Mouse (Mus musculus) embryonic facial prominence, embryonic 13.5 days (tissue): ENCODE data around the gene Hoxb8. TPM values are rescaled to one million over a fixed set of nuclear protein-coding genes. Genes with fewer than 3 reads are reported as not detected.

Experiments
- ATAC-seq: fragments of 200-750 bp; cut with Nextera tagmentation; 2 replicates; pipeline ENCODE4 v1.8.0; 2017; ENCODE audit warnings: low read depth; ENCODE audit not compliant: insufficient number of reproducible peaks, insufficient read depth, low FRiP score, low TSS enrichment
- H3K27ac ChIP-seq: fragments of 300-500 bp; sonication (generic); 2 replicates; pipeline ENCODE4 v1.5.1; 2015; ENCODE audit warnings: moderate library complexity, mild to moderate bottlenecking, inconsistent platforms
- H3K27me3 ChIP-seq: fragments of 300-500 bp; sonication (generic); 2 replicates; pipeline ENCODE4 v1.6.1; 2015; ENCODE audit warnings: mild to moderate bottlenecking, inconsistent platforms
- H3K36me3 ChIP-seq: fragments of 300-500 bp; sonication (generic); 2 replicates; pipeline ENCODE4 v1.6.1; 2015; ENCODE audit warnings: mild to moderate bottlenecking, inconsistent platforms
- H3K4me1 ChIP-seq: fragments of 300-500 bp; sonication (generic); 2 replicates; pipeline ENCODE4 v1.6.1; 2015; ENCODE audit warnings: inconsistent platforms
- H3K4me2 ChIP-seq: fragments of 300-500 bp; sonication (generic); 2 replicates; pipeline ENCODE4 v1.6.1; 2015; ENCODE audit warnings: moderate library complexity, mild to moderate bottlenecking, inconsistent platforms
- H3K4me3 ChIP-seq: fragments of 300-500 bp; sonication (generic); 2 replicates; pipeline ENCODE4 v1.5.1; 2015; ENCODE audit warnings: mild to moderate bottlenecking, inconsistent platforms
- H3K9ac ChIP-seq: fragments of 300-500 bp; sonication (generic); 2 replicates; pipeline ENCODE4 v1.6.1; 2015; ENCODE audit warnings: mild to moderate bottlenecking, inconsistent platforms
- H3K9me3 ChIP-seq: fragments of 300-500 bp; sonication (generic); 2 replicates; pipeline ENCODE4 v1.6.1; 2016; ENCODE audit warnings: inconsistent platforms
- WGBS: fragments of 180-500 bp; shearing (Covaris S2); methylation state at CpG from one replicate; pipeline ENCODE4 v1.1.7; 2015; ENCODE audit warnings: mixed read lengths; 5-methylcytosine and 5-hydroxymethylcytosine counted together
- polyA plus RNA-seq: library from polyadenylated mRNA; unstranded; fragments of >200 nt; fragmentation: Nextera tagmentation; extraction: Ambion mirVana; gene quantifications from 2 replicates; pipeline ENCODE4 v1.2.1, GENCODE M21; 2015

Hoxb8 gene
- polyA plus RNA-seq, 1 experiment from 2014 or later = 0.37 TPM

- H3K4me1 ChIP-seq = peaks cover 10% of the 10 kb centered on the region; the same call in 1 of the 2 replicates
- peaks cover 99% of the 10 kb centered on the region for H3K27me3 ChIP-seq
- under 1% methylated on average over 39 of the region's 40 CpGs for WGBS
- peak within 1 kb of the TSS; percentile 26 for H3K4me2 ChIP-seq
- no peak within 1 kb of the TSS for H3K27ac ChIP-seq
- no peak within 1 kb of the TSS for H3K9ac ChIP-seq
- no peaks in the 10 kb centered on the region for H3K9me3 ChIP-seq
- no peak for ATAC-seq
- H3K36me3 ChIP-seq = no peaks in the 10 kb centered on the region
- peak within 1 kb of the TSS; percentile 23 for H3K4me3 ChIP-seq
Observed at GRCm38 (mm10) chr11:96270996-96271540, 10.6 kb upstream of the Hoxb8 start, which contains the start of gene Hoxb9. TSS of gene Hoxb9 (plus strand) at chr11:96271457.

GRCm38 (mm10) chr11:96271541-96272011 lies 10.1 kb upstream of the Hoxb8 start:
- H3K4me1 ChIP-seq = peaks cover 10% of the 10 kb centered on the region; the same call in 1 of the 2 replicates
- peaks cover 99% of the 10 kb centered on the region for H3K27me3 ChIP-seq
- no peak for ATAC-seq
- WGBS = under 1% methylated on average over 52 of the region's 52 CpGs
- no peaks in the 10 kb centered on the region for H3K36me3 ChIP-seq
- peak overlapping the region; percentile 23 for H3K4me3 ChIP-seq
- H3K4me2 ChIP-seq = peak overlapping the region; percentile 26
- H3K9ac ChIP-seq = no peak overlapping the region
- no peak overlapping the region for H3K27ac ChIP-seq
- no peaks in the 10 kb centered on the region for H3K9me3 ChIP-seq

- no peak overlapping the region for H3K27ac ChIP-seq
- H3K4me3 ChIP-seq = no peak overlapping the region; the same call in 1 of the 2 replicates
- H3K4me2 ChIP-seq = peak overlapping the region; percentile 18; the same call in 1 of the 2 replicates
- H3K9me3 ChIP-seq = no peaks in the 10 kb centered on the region
- ATAC-seq = no peak
- no peak overlapping the region for H3K9ac ChIP-seq
- H3K36me3 ChIP-seq = no peaks in the 10 kb centered on the region
- WGBS = under 1% methylated on average over 58 of the region's 58 CpGs
- peaks cover 99% of the 10 kb centered on the region for H3K27me3 ChIP-seq
- peaks cover 10% of the 10 kb centered on the region; the same call in 1 of the 2 replicates for H3K4me1 ChIP-seq
Observed at GRCm38 (mm10) chr11:96272024-96272921, 9.4 kb upstream of the Hoxb8 start.

GRCm38 (mm10) chr11:96274428-96274827 lies 7.3 kb upstream of the Hoxb8 start:
- Histone ChIP-seq H3K27ac (no peak overlapping the region), H3K4me3 (no peak overlapping the region), H3K27me3 (peaks cover 100% of the 10 kb centered on the region), H3K4me2 (no peak overlapping the region), H3K9ac (no peak overlapping the region), H3K4me1 (peaks cover 10% of the 10 kb centered on the region; the same call in 1 of the 2 replicates), H3K9me3 (no peaks in the 10 kb centered on the region), H3K36me3 (no peaks in the 10 kb centered on the region)
- ATAC-seq = no peak
- whole genome bisulfite sequencing = 1% methylated on average over 10 of the region's 10 CpGs

GRCm38 (mm10) chr11:96275896-96276295 lies 5.8 kb upstream of the Hoxb8 start:
- Histone ChIP-seq H3K36me3 (no peaks in the 10 kb centered on the region), H3K27ac (no peak overlapping the region), H3K9ac (no peak overlapping the region), H3K27me3 (peaks cover 100% of the 10 kb centered on the region), H3K9me3 (no peaks in the 10 kb centered on the region), H3K4me1 (peaks cover 10% of the 10 kb centered on the region; the same call in 1 of the 2 replicates), H3K4me2 (no peak overlapping the region), H3K4me3 (no peak overlapping the region)
- ATAC-seq = no peak
- 9% methylated on average over 4 of the region's 4 CpGs for WGBS

GRCm38 (mm10) chr11:96277151-96278044 lies 4.3 kb upstream of the Hoxb8 start:
- peaks cover 2% of the 10 kb centered on the region; the same call in 1 of the 2 replicates for H3K4me1 ChIP-seq

GRCm38 (mm10) chr11:96278324-96278723 lies 3.4 kb upstream of the Hoxb8 start:
- Histone ChIP-seq H3K36me3 (no peaks in the 10 kb centered on the region), H3K4me1 (0 out of 2 replicates have a peak, but pooled peaks cover 3% of the 10 kb centered on the region), H3K4me3 (no peak overlapping the region), H3K27me3 (peaks cover 100% of the 10 kb centered on the region), H3K27ac (no peak overlapping the region), H3K9me3 (no peaks in the 10 kb centered on the region), H3K4me2 (no peak overlapping the region), H3K9ac (no peak overlapping the region)
- 11% methylated on average over 14 of the region's 14 CpGs for WGBS
- ATAC-seq = no peak

More at GRCm38 (mm10) chr11:96277151-96278044, 4.3 kb upstream of the Hoxb8 start:
- ATAC-seq = no peak
- Histone ChIP-seq H3K27ac (no peak overlapping the region), H3K36me3 (no peaks in the 10 kb centered on the region), H3K9me3 (no peaks in the 10 kb centered on the region), H3K27me3 (peaks cover 100% of the 10 kb centered on the region), H3K9ac (no peak overlapping the region), H3K4me2 (no peak overlapping the region), H3K4me3 (no peak overlapping the region)
- 1% methylated on average over 35 of the region's 35 CpGs for WGBS

GRCm38 (mm10) chr11:96278773-96279172 lies 2.9 kb upstream of the Hoxb8 start:
- H3K9me3 ChIP-seq = no peaks in the 10 kb centered on the region
- H3K4me1 ChIP-seq = 0 out of 2 replicates have a peak, but pooled peaks cover 3% of the 10 kb centered on the region
- no peak for ATAC-seq
- H3K27ac ChIP-seq = no peak overlapping the region
- H3K27me3 ChIP-seq = peaks cover 100% of the 10 kb centered on the region
- H3K4me2 ChIP-seq = no peak overlapping the region
- no peaks in the 10 kb centered on the region for H3K36me3 ChIP-seq
- no peak overlapping the region for H3K4me3 ChIP-seq
- H3K9ac ChIP-seq = no peak overlapping the region
- WGBS = under 1% methylated on average over 9 of the region's 9 CpGs

- peaks cover 100% of the 10 kb centered on the region for H3K27me3 ChIP-seq
- H3K27ac ChIP-seq = no peak overlapping the region
- no peaks in the 10 kb centered on the region for H3K36me3 ChIP-seq
- no peak overlapping the region for H3K4me3 ChIP-seq
- H3K4me1 ChIP-seq = 0 out of 2 replicates have a peak, but pooled peaks cover 10% of the 10 kb centered on the region
- H3K9me3 ChIP-seq = no peaks in the 10 kb centered on the region
- WGBS = 1% methylated on average over 31 of the region's 31 CpGs
- no peak overlapping the region for H3K4me2 ChIP-seq
- no peak for ATAC-seq
- H3K9ac ChIP-seq = no peak overlapping the region
Observed at GRCm38 (mm10) chr11:96279421-96280233, 2.1 kb upstream of the Hoxb8 start.
